In genomic region chr9:37863325-37863724, GRCm38 (mm10) we compare ENCODE assay signal across 30 mouse cellular contexts. TPM values are rescaled to one million over a fixed set of nuclear protein-coding genes. Genes with fewer than 3 reads are reported as not detected.
A peak's percentile ranks its signal among the peaks of the same experiment; 100 is the strongest.
DNase-seq lines count a peak whose midpoint lies in the region; ATAC-seq and TF ChIP-seq lines count a peak whose summit lies in the region.
"Had no signal": no experiment of that assay in that cellular context is flagged by ENCODE, and none has a peak within 500 bp of the region (broad histone marks: within the 10 kb centered on the region; RNA-seq: fewer than 3 reads in every experiment).

No protein-coding gene starts in this region.

- ATAC-seq in frontal cortex, adult (ENCODE audit: low TSS enrichment) = peak; percentile 88
- ATAC-seq in erythroblast, adult 5-6 weeks (replicated peaks; ENCODE audit: low FRiP score, poor library complexity, severe bottlenecking) = no peak
- ATAC-seq: forebrain, embryonic 15.5 days; hindbrain, embryonic 16.5 days; intestine, embryonic 15.5 days; Patski had no signal

- intact Hi-C loops in left cerebral cortex, adult 2 months (cut with DNase I) = loop anchor here (2.0 to 5.0 kb wide), 2 partner anchors 31 to 69 kb away; no protein-coding TSS in a partner anchor

- H3K4me3 ChIP-seq in left cerebral cortex, adult 2 months = no peak overlapping the region
- H3K4me3 ChIP-seq: forebrain, embryonic 12.5 days; forebrain, embryonic 15.5 days; heart, embryonic 12.5 days; heart, embryonic 15.5 days; hindbrain, embryonic 10.5 days; hindbrain, embryonic 13.5 days; intestine, embryonic 15.5 days had no signal

- H3K27ac ChIP-seq in left cerebral cortex, adult 2 months = peak overlapping the region; percentile 69
- H3K27ac ChIP-seq: forebrain, embryonic 12.5 days; forebrain, embryonic 15.5 days; heart, embryonic 15.5 days; hindbrain, embryonic 10.5 days; hindbrain, embryonic 13.5 days; intestine, embryonic 15.5 days had no signal

- no peak for TF ChIP-seq CTCF in left cerebral cortex, adult 2 months (IDR thresholded peaks at IDR 0.05)

- no peak for DNase-seq in frontal cortex, postnatal 25 days (ENCODE audit: low spot score in 2 of 2)
- DNase-seq in left cerebral cortex, adult 2 months (ENCODE audit: extremely low spot score in 1 of 2, low spot score in 2 of 2) = no peak
- DNase-seq in left cerebral cortex, adult 11 months (ENCODE audit: low spot score) = no peak
- DNase-seq in brain, adult 2 months (ENCODE audit: low read depth, low spot score) = peak; percentile 73
- peak; percentile 55 for DNase-seq in telencephalon, adult 2 months (ENCODE audit: low read depth, low spot score)
- no peak for DNase-seq in ovary, adult 18-20 months (ENCODE audit: low spot score)
- DNase-seq: adrenal gland, adult 2 months; adrenal gland, postnatal 14 days; cerebellum, adult 11-12 months; cerebellum, adult 8-10 months; cerebellum, postnatal 10 days; cerebellum, postnatal 36 days; gastrocnemius, postnatal 25 days; heart, adult 18-20 months; heart, postnatal 10 days; heart, postnatal 36 days had no signal

RNA-seq across cellular contexts. Expression of gene Olfr877, which starts 9.3 kb away (rescaled TPM):
- under 1 TPM in 1 of 2 experiments, not detected in 1; 0.25 TPM for total RNA-seq in left cerebral cortex, adult 2 months (2021)
- total RNA-seq in erythroblast, adult 5-6 weeks (2015; ENCODE audit: low replicate concordance) = not detected in 2 replicates
- not detected in 2 replicates for total RNA-seq in erythroblast, adult 5-6 weeks (2017; ENCODE audit: low replicate concordance)
- total RNA-seq: adrenal gland, postnatal 14 days; adrenal gland, postnatal 4 days; ES-E14; gastrocnemius, adult 8-10 months; gastrocnemius, postnatal 25 days; heart, adult 18-20 months; heart, postnatal 10 days; heart, postnatal 36 days had no signal

RNA-seq across cellular contexts. Expression of gene Olfr145, which starts 33.2 kb away (rescaled TPM):
- under 1 TPM; 0.05 to 0.07 TPM for total RNA-seq in left cerebral cortex, adult 2 months (2021)
- total RNA-seq in erythroblast, adult 5-6 weeks (2015; ENCODE audit: low replicate concordance) = not detected in 2 replicates
- not detected in 2 replicates for total RNA-seq in erythroblast, adult 5-6 weeks (2017; ENCODE audit: low replicate concordance)
- total RNA-seq: adrenal gland, adult 2 months; adrenal gland, postnatal 14 days; adrenal gland, postnatal 4 days; ES-E14; gastrocnemius, adult 8-10 months; gastrocnemius, postnatal 25 days; heart, adult 18-20 months; heart, postnatal 10 days; heart, postnatal 36 days had no signal

RNA-seq across cellular contexts. Expression of gene Olfr878, which starts 54.3 kb away (rescaled TPM):
- total RNA-seq in left cerebral cortex, adult 2 months (2021) = under 1 TPM; 0.23 to 0.36 TPM
- total RNA-seq in erythroblast, adult 5-6 weeks (2015; ENCODE audit: low replicate concordance) = not detected in 2 replicates
- total RNA-seq in erythroblast, adult 5-6 weeks (2017; ENCODE audit: low replicate concordance) = not detected in 2 replicates
- total RNA-seq: adrenal gland, adult 2 months; adrenal gland, postnatal 14 days; adrenal gland, postnatal 4 days; ES-E14; gastrocnemius, adult 8-10 months; gastrocnemius, postnatal 25 days; heart, adult 18-20 months; heart, postnatal 10 days; heart, postnatal 36 days had no signal

Comparison
In these comparisons a context has a peak if more than half of its experiments do, and no peak if none do; other contexts are left out.
1. DNase-seq: peak in brain, adult 2 months (single experiment) and telencephalon, adult 2 months (single experiment); none in frontal cortex, postnatal 25 days (0 of 2), left cerebral cortex, adult 2 months (0 of 2), left cerebral cortex, adult 11 months (single experiment) and ovary, adult 18-20 months (single experiment).